ENCODE assay signal across 9 mouse cellular contexts in genomic region chr11:12464181-12465162, GRCm38 (mm10). TPM values are rescaled to one million over a fixed set of nuclear protein-coding genes. Genes with fewer than 3 reads are reported as not detected.
DNase-seq lines count a peak whose midpoint lies in the region; ATAC-seq lines count a peak whose summit lies in the region.
"Had no signal": no experiment of that assay in that cellular context is flagged by ENCODE, and none has a peak within 500 bp of the region (broad histone marks: within the 10 kb centered on the region; RNA-seq: fewer than 3 reads in every experiment).

Gene Cobl, minus strand, starts transcription at chr11:12464960.

- peaks cover 18% of the 10 kb centered on the region for H3K27me3 ChIP-seq in heart, embryonic 11.5 days (ENCODE audit: control insufficient read depth, insufficient read depth, low read length)
- peaks cover 21% of the 10 kb centered on the region for H3K27me3 ChIP-seq in kidney, embryonic 15.5 days
- H3K27me3 ChIP-seq in liver, embryonic 16.5 days (ENCODE audit: control insufficient read depth, insufficient read depth, low read depth, low read length), result peaks cover 21% of the 10 kb centered on the region
- H3K27me3 ChIP-seq: CH12.LX had no signal

- H3K4me3 ChIP-seq in heart, embryonic 11.5 days (ENCODE audit: low read depth, low read length), result peak within 1 kb of the TSS; percentile 69
- H3K4me3 ChIP-seq in kidney, embryonic 15.5 days (replicated peaks), result peak within 1 kb of the TSS; percentile 69
- H3K4me3 ChIP-seq in liver, embryonic 16.5 days (ENCODE audit: low read depth, low read length), result peak within 1 kb of the TSS; percentile 61

- H3K27ac ChIP-seq in heart, embryonic 11.5 days (ENCODE audit: low read depth, low read length), result no peak within 1 kb of the TSS
- H3K27ac ChIP-seq in kidney, embryonic 15.5 days, result no peak within 1 kb of the TSS
- H3K27ac ChIP-seq in liver, embryonic 16.5 days (ENCODE audit: low read length), result no peak within 1 kb of the TSS

- peak within 1 kb of the TSS; percentile 66 for H3K9ac ChIP-seq in heart, embryonic 11.5 days (ENCODE audit: low read depth, low read length)
- peak within 1 kb of the TSS; percentile 61 for H3K9ac ChIP-seq in kidney, embryonic 15.5 days
- peak within 1 kb of the TSS; percentile 41 for H3K9ac ChIP-seq in liver, embryonic 16.5 days (ENCODE audit: low read depth, low read length)

- ATAC-seq in heart, embryonic 11.5 days (replicated peaks; ENCODE audit: insufficient number of reproducible peaks, low FRiP score, low TSS enrichment), result no peak; the same call in 1 of the 2 replicates
- ATAC-seq in kidney, embryonic 15.5 days (replicated peaks; ENCODE audit: low FRiP score), result peak; percentile 85
- ATAC-seq in liver, embryonic 16.5 days (ENCODE audit: low read depth), result peak; percentile 72

- no peaks in the 10 kb centered on the region for H3K4me1 ChIP-seq in heart, embryonic 11.5 days (ENCODE audit: control insufficient read depth, insufficient read depth, low read length)
- H3K4me1 ChIP-seq in kidney, embryonic 15.5 days, result peaks cover 5% of the 10 kb centered on the region; the same call in 1 of the 2 replicates
- no peaks in the 10 kb centered on the region; the same call in 1 of the 2 replicates for H3K4me1 ChIP-seq in liver, embryonic 16.5 days (ENCODE audit: control insufficient read depth, low read depth, low read length)

- DNase-seq in heart, adult 18-20 months, result peak; percentile 9 to 13
- DNase-seq in heart, adult 11 months, result no peak
- DNase-seq in embryo, embryonic 10.5 days (ENCODE audit: low spot score), result peak; percentile 48
- DNase-seq in retina, postnatal 1 day, result peak; percentile 72
- no peak for DNase-seq in spleen, adult 18-20 months

- 2% methylated on average over 79 of the region's 89 CpGs for WGBS in heart, embryonic 11.5 days (ENCODE audit: insufficient replicate concordance)
- WGBS in kidney, embryonic 15.5 days, result under 1% methylated on average over 67 of the region's 89 CpGs
- 1% methylated on average over 79 of the region's 89 CpGs for WGBS in liver, embryonic 16.5 days (ENCODE audit: insufficient replicate concordance)

- no peaks in the 10 kb centered on the region for H3K9me3 ChIP-seq in heart, embryonic 11.5 days (replicated peaks; ENCODE audit: control insufficient read depth, low read length)
- no peaks in the 10 kb centered on the region for H3K9me3 ChIP-seq in kidney, embryonic 15.5 days (replicated peaks)
- H3K9me3 ChIP-seq in liver, embryonic 16.5 days (replicated peaks; ENCODE audit: control insufficient read depth, low read length), result no peaks in the 10 kb centered on the region

- peak within 1 kb of the TSS; percentile 95 for H3K4me2 ChIP-seq in heart, embryonic 11.5 days
- H3K4me2 ChIP-seq in kidney, embryonic 15.5 days, result peak within 1 kb of the TSS; percentile 93
- peak within 1 kb of the TSS; percentile 41 for H3K4me2 ChIP-seq in liver, embryonic 16.5 days (ENCODE audit: low read depth, low read length)

- no peaks in the 10 kb centered on the region for H3K36me3 ChIP-seq in heart, embryonic 11.5 days (ENCODE audit: control insufficient read depth, insufficient read depth, low read length)
- H3K36me3 ChIP-seq in kidney, embryonic 15.5 days, result no peaks in the 10 kb centered on the region
- no peaks in the 10 kb centered on the region for H3K36me3 ChIP-seq in liver, embryonic 16.5 days (ENCODE audit: control insufficient read depth, insufficient read depth)

RNA-seq across cellular contexts. Expression of gene Cobl, which starts in this region (rescaled TPM):
- 10 to 100 TPM; 19.1 to 21.2 TPM for total RNA-seq in heart, adult 18-20 months (2021)
- 31.4 and 36.0 TPM in 2 replicates for polyA plus RNA-seq in heart, embryonic 11.5 days (2014; fragmentation: Nextera tagmentation; extraction: Ambion mirVana)
- 7.7 and 10.4 TPM in 2 replicates for polyA plus RNA-seq in kidney, embryonic 15.5 days (2015; fragmentation: Nextera tagmentation; extraction: Ambion mirVana)
- polyA plus RNA-seq in liver, embryonic 16.5 days (2015; fragmentation: Nextera tagmentation; extraction: Ambion mirVana), result 1.4 and 2.2 TPM in 2 replicates

Comparison
In these comparisons a context has a peak if more than half of its experiments do, and no peak if none do; other contexts are left out.
1. DNase-seq: peak in heart, adult 18-20 months (2 of 2), embryo, embryonic 10.5 days (single experiment) and retina, postnatal 1 day (single experiment); none in heart, adult 11 months (single experiment) and spleen, adult 18-20 months (0 of 2).
2. H3K4me2 ChIP-seq: peak in every context shown above with its lines; median percentile 95 in heart, embryonic 11.5 days; 93 in kidney, embryonic 15.5 days; 41 in liver, embryonic 16.5 days.
3. Peak in every context shown above with its lines, with median percentiles within 50 percentile points of each other: H3K4me3 ChIP-seq and H3K9ac ChIP-seq.